Mouse (Mus musculus): ENCODE results near the gene Tkt. TPM values are rescaled to one million over a fixed set of nuclear protein-coding genes. Genes with fewer than 3 reads are reported as not detected.
"Not testable (repeated sequence)": the region's sequence is repeated elsewhere in the genome, so short reads cannot be mapped to it uniquely, and the experiment has no call there.

Tkt gene
- 100 to 1,000 TPM; 231 TPM for total RNA-seq (2021)

DNA sequence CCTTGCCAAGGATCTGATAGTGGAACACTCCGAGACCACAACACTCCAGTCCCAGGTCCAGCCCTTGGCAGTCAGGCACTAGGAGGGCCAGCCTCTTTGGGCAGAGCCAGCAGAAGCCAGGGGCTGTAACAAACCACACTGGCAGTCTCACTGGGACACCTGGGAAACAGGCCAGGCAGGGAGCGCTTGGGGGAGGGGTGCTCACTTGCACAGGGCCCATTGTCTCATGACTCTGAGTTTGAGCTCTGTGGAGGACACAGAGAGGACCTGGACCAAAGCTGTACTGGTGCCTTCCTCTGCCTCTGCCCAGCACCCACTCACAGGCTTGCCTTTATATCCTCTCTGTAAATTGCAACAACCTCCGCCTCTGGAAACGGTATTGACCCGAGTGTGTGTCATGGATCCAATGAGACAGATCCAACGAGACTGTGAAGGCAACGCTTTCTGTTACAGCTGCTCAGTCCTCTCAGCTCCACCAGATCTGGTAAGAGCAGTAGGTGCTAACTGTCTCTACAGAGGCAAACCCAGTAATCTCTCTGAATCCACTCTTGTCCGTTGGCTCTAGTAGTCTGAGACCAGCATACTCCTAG lies at the start of gene Tkt:
Gene Tkt (plus strand): TSS at position 229 of the 590 bp plus-strand sequence.
- intact Hi-C loops (cut with DNase I): no loop called here
- peak; percentile 74 to 77 for DNase-seq (ENCODE audit: extremely low spot score in 1 of 2, low spot score in 2 of 2)

DNA sequence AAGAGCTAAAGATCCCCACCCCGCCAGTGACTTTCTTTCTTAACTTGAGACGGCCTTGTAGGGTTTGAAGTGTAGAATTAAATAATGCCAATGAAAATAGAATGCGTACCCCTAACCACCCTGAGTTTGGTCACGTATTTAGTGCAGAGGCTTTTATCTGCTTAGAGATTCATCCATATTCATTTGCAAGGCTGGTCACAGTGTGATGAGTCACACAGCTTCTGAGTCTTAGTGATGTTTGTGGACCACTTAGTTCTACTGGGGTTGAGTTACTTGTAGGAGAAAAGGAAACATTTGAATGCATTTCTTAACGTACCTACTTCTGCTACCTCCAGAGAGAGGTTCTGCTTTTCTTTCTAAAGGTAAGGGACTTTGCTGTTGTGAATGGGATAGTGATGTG lies 43.2 kb upstream of the Tkt start:
- intact Hi-C loops (cut with DNase I): no loop called here
- DNase-seq (ENCODE audit: extremely low spot score in 1 of 2, low spot score in 2 of 2): no peak

DNA sequence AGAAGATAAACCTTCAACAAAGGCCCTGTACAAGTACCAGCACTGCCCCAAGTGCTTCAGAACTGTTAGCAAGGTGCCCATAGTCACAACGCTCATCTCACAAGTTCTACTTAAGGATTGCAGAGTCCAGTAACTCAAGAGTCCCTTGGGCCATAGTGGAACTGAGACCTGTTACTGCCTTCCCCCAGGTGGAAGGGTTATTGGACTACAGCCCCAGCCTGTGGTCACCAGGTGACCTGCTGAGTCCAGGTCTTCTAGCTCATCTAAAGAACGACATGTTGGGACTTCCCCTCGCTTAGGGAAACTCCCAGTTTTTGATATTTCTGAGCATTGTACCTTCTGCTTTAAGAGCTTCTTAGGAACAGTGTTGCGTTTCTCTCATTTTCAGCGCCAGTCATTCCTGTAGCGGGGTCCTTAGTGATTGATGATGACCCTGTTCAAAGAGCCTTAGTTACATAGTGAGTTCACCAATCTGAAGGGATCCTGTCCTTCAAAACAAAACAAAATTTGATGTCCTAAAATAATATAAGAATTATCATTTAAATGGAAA lies 37.9 kb upstream of the Tkt start:
- intact Hi-C loops (cut with DNase I): no loop called here

DNA sequence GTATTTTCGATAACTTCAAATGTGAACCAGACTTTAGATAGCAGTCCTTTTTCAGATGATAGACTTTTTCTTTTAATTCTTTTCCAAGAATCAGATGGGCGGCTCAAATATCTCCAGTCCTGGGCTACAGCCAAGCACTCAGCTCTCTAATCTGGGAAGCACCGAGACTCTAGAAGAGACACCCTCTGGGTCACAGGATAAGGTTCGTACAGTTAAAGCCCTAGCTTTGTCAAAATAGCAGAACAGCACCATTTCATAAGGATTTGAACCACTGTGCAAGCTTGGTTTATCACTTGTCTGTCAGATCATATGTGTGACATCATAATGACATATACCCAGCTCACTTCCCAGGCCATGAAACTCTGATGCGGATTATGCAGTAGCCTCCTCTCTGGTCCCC lies 35.3 kb upstream of the Tkt start:
- no peak for DNase-seq (ENCODE audit: extremely low spot score in 1 of 2, low spot score in 2 of 2)
- intact Hi-C loops (cut with DNase I): no loop called here

More for the DNA sequence above, 37.9 kb upstream of the Tkt start:
- DNase-seq (ENCODE audit: extremely low spot score in 1 of 2, low spot score in 2 of 2): no peak

DNA sequence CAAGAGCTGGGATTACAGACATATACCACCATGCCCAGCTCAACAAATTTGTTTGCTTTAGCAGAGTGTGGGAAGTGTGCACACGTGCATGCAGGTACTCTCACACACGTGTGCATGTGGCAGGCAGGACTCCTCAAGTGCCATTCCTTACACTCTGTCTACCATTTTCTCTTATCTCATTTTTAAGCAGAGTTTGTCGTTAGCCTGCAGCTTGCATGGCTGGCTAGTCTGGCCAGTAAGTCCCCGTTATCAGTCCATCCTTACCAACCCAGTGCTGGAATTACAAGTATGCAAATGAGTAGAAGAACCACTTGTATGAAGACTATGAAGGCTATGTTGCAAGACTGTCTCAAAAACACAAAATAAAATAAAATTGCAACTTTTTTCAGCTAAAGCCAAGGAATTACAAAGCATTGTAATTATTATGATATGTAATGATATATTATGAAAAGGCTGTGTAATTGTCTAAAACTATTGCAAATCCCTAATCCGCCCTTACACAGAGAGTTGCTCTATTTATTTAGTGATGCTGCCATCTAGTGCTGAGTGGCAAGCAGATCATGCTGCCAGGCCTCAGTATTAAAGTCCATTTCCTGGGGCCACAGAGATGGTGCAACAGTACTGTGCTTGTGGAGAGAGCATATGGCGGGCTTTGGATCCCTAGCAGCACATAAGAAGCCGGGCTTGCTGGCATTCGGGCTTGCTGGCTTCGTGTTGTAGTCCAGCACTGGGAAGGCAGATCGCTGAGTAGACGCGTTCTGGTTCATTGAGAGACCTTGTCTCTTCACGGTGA lies 32.0 kb upstream of the Tkt start:
- intact Hi-C loops (cut with DNase I): no loop called here
- no peak for DNase-seq (ENCODE audit: extremely low spot score in 1 of 2, low spot score in 2 of 2)

DNA sequence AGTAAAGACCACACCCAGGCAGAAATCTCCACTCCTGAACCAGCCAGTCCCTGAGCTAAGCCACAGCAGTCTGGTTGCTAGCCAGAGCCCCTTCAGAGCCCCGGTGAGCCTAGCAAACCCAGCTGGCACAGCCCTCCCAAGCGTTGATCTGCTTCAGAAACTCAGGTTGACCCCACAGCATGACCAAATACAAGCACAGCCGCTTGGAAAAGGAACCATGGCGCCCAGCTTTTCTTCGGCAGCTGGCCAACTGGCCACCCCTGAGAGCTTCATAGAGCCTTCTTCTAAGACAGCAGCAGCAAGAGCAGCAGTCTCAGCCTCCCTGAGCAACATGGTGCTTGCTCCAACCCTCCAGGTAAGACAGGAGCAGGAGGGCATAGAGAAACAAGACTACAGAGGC lies 28.8 kb upstream of the Tkt start:
- intact Hi-C loops (cut with DNase I): no loop called here
- DNase-seq (ENCODE audit: extremely low spot score in 1 of 2, low spot score in 2 of 2): no peak

DNA sequence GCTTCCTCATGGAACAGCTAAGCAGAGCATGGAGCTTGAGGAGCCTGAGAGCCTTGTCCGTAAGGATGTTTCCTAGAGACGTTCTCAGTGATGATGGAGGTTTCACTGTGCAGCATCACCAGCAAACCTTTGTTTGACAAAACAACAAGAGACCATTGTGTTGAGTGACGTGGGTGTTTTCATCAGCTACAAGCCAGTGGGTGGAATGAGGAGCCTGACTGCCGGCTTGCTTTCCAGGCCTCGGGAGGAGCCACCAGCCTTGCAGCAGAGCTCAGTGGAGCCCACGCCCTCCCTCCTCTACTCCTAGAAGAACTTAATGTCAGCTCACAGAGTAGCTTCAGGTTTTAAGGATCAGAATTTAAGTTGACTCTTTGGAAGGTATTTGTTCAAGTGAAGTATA lies 24.8 kb upstream of the Tkt start:
- intact Hi-C loops (cut with DNase I): no loop called here

DNA sequence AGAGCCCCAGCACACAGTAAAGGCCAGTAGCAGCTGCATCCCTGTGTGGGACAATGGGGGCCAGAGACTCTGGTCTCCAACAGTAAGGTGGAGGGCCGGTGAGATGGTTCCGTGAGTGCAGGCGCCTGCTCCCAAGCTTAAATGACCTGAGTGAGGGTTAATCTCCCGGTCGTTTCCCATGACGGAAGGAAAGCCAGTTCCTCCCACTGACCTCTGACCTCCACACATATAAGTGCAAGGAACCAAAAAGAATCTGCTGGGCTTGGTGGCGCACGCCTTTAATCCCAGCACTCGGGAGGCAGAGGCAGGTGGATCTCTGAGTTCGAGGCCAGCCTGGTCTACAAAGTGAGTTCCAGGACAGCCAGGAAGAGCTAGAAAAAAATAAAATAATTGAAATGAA lies 19.8 kb upstream of the Tkt start:
- intact Hi-C loops (cut with DNase I): no loop called here
- DNase-seq (ENCODE audit: extremely low spot score in 1 of 2, low spot score in 2 of 2): no peak

More for the DNA sequence above, 24.8 kb upstream of the Tkt start:
- DNase-seq (ENCODE audit: extremely low spot score in 1 of 2, low spot score in 2 of 2): no peak

DNA sequence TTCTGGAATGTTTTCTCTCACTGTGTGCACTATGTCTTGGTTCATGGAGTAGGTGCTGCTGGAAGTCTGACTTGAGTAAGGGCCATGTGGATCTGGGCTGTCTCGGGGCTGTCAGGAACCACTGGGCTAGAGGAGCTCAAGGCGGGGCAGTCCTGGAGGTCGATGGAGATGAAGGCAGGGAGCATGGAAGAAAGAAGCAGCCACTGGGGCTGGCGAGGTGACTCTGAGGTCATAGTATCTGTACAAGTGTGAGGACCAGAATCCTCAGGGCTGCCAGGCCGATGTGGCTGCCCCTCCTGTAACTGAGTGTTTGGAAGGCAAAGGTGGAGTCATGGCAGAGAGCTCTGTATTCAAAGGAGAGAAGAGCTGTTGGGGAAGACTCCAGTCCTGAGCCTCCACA lies 19.2 kb upstream of the Tkt start:
- no peak for DNase-seq (ENCODE audit: extremely low spot score in 1 of 2, low spot score in 2 of 2)
- intact Hi-C loops (cut with DNase I): no loop called here

DNA sequence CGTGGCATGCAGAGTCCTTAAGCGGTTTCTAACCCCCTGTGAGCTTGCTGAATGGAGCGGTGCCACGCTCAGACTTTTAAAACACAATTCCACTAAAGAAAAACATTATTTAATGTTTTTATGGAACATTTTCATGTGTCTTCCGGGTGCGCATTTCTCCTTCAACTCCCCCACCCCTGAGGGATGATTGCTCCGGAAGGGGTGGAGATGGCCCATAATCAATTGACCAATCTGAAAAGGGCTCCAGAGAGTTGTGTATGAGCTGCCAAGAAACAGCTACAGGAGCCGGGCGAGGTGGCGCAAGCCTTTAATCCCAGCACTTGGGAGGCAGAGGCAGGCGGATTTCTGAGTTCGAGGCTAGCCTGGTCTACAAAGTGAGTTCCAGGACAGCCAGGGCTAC lies 18.7 kb upstream of the Tkt start:
- intact Hi-C loops (cut with DNase I): no loop called here
- no peak for DNase-seq (ENCODE audit: extremely low spot score in 1 of 2, low spot score in 2 of 2)

DNA sequence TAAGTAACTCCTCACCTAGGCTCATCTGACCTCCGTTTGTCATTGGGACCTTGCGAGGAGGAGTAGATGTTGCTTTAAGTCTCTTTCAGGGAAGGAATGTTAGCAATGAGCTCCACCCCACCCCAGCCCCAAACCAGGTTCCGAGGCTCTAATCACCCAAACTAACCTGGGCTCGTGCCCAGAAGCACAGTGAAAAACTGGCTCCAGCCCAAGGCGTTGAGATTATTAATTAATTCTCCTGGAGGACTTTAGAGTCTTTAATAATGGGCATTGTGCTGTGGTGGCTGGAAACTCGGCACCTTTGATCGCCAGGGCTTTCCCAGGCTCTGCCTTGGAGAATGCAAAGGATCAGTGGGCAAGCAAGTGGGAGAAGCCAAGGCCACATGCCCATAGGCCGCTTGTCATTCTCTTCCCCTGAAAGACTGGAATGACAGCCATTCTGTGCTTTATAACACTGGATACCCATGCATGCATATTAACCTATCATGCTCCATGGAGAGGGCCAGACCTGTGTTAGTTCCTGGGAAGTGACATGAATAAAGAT lies 17.4 kb upstream of the Tkt start:
- intact Hi-C loops (cut with DNase I): no loop called here
- no peak for DNase-seq (ENCODE audit: extremely low spot score in 1 of 2, low spot score in 2 of 2)

DNA sequence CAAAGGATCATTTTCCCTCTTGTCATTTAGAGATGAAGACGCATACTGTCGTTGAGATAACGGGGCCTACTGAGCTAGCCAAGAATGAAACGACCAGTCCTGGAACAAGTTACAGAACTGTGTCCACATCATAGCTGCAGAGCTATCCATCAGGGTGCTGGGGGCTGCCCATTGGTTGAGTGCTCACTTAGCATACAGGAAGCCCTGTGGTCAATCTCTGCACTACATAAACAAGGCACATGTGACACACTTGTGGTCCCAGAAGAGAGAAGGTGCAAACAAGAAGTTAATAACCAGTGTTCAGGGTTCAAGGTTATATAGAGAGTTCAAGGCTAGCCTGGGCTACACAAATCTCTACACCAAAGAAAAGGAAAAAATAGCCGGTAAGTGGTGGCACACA lies 16.7 kb upstream of the Tkt start:
- intact Hi-C loops (cut with DNase I): no loop called here
- DNase-seq (ENCODE audit: extremely low spot score in 1 of 2, low spot score in 2 of 2): no peak

DNA sequence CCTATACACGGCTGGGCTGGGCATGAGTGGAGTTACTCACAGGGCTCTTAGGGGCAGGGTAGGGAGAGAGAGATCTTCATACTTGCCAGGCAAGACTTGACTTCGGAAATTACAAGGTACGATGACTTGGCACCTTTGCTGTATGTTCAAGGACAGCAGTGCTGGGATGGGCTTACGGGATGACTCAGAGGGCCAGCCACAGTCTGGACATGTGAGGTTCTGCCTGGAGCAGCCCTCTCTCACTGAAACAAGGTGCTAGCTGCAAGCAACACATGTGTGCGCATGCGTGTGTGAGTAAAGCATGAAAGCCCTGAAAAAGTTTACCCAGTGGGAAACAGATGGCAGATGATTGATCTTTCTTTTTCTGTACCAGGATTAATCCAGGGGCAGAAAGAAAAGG lies 16.3 kb upstream of the Tkt start:
- intact Hi-C loops (cut with DNase I): no loop called here
- DNase-seq (ENCODE audit: extremely low spot score in 1 of 2, low spot score in 2 of 2): no peak

DNA sequence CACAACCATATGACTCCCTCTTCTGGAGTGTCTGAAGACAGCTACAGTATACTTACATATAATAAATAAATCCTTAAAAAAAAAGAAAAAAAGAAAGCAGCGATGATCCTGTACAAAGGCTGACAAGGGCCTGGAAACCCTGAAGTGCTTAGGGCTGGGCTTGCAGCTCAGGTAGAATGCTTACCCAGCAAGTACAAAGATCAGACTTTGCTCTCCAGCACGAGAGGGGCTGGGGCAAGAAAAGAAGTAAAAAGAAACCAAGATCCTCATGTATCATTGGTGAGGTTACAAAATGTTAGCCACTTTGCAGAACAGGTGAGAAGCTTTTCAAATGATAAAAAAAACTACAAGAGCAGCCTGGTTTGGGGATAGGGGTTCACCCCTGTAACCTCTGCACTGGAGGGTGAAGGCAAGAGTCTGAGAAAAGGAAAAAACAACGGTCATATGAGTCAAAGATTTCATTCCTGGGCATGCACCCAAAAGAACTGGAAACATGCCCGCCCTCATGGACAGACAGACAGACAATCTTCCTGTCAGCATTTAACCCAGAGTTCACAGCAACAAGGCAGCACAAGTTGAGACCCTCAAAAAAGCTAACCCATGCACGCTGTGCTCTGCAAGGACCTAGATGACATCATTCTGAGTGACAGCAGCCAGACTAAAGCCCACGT lies 14.2 kb upstream of the Tkt start:
- DNase-seq (ENCODE audit: extremely low spot score in 1 of 2, low spot score in 2 of 2): no peak
- intact Hi-C loops (cut with DNase I): no loop called here

DNA sequence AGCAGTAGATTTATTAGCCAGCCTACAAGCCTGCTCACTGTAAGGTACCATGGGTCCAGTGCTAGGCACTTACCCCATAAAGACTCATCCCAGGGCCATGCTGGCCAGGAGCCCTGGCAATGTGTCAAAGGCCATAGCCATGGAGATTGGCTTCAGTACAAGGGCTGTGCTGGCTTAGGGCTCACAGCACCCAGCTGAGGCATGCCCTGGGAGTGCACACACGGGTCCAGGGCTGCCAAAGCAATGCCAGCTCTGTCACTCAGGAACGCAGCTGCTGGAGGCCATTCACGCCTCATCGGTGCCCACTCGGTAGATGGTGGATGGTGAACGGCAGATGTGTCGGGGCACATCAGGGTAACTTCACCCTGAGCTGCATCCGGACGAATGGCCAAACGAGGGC lies 6.6 kb upstream of the Tkt start:
- intact Hi-C loops (cut with DNase I): no loop called here
- DNase-seq (ENCODE audit: extremely low spot score in 1 of 2, low spot score in 2 of 2): peak in 1 of 2 experiments; percentile 58

DNA sequence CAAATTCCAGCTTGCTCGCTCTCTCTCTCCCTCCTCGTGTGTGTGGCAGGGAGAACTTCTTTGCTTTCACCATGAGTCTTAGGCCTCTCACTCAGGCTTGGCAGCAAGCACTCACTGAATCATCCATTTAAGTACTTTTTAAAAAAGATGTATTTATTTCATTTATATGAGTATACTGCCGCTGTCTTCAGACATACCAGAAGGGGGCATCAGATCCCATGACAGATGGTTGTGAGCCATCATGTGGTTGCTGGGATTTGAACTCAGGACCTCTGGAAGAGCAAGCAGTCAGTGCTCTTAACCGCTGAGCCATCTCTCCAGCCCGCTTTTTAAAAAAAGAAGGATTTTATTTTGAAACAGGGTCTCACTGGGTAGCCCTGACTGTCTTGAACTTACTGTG lies 4.8 kb upstream of the Tkt start:
- intact Hi-C loops (cut with DNase I); DNase-seq (ENCODE audit: extremely low spot score in 1 of 2, low spot score in 2 of 2): not testable (repeated sequence)

DNA sequence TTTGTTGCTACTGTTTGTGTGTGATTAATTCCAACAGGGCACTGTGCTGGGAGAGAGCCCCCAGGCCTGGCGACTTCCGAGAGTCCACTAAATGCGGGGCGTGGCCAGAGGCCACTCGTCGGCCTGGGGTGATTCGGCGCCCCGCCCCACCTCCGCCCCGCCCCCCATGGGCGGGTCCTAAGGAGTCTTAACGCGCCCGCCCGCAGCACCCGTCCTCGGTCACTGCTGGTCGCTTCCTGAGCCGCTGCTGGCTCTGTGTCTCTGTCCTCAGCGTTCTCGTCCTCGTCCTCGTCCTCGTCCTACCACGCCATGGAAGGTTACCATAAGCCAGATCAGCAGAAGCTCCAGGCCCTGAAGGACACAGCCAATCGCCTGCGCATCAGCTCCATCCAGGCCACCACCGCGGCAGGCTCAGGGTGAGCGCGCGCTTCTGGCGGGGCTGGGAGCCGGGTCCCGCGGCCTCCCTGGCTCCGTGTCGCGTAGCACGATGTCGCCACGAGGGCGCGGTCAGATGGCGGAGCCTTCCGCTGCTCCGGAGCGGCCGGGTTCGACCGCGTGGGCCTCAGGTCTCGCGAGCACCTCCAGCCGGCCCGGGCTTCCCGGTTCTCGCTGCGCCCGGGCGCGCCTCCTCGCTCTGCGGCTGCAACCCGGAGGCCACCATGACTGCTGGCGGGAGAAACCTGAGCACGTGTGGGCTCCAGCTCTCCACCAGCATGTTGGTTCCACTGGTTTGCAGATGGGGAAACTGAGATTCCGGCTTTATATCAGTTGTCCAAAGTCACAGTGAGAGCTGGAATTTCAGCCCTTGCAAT lies 1.0 kb downstream of the Tkt start:
- intact Hi-C loops (cut with DNase I): no loop called here

DNA sequence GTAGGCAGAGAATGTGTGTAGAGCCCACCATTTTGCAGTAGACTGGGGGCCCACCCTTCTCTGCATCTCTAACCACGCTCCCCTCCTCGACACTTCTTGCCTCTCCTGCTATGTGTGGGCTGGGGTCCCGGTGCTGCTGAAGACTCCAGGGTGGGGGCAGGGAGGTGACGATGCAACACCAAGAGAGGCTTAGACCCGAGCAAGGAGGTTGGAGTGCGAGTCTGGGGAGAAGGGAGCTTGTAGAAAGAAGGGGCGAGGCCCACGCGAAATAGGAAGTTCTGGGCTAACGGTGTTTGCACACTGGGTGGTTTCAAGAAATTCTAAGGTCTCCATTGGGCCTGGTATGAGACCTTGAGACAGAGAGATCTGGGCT lies 1.6 kb downstream of the Tkt start:
- intact Hi-C loops (cut with DNase I): no loop called here

More for the DNA sequence above, 1.0 kb downstream of the Tkt start:
- DNase-seq (ENCODE audit: extremely low spot score in 1 of 2, low spot score in 2 of 2): peak; percentile 90 to 98

More for the DNA sequence above, 1.6 kb downstream of the Tkt start:
- peak in 1 of 2 experiments; percentile 52 for DNase-seq (ENCODE audit: extremely low spot score in 1 of 2, low spot score in 2 of 2)

All from left cerebral cortex, postnatal 10 days (tissue).